Mouse (Mus musculus) limb, embryonic 14.5 days (tissue): ENCODE data around the gene Map2k2. TPM values are rescaled to one million over a fixed set of nuclear protein-coding genes. Genes with fewer than 3 reads are reported as not detected.

Experiments used
- ATAC-seq: fragments of 200-750 bp; cut with Nextera tagmentation; 2 replicates; pipeline ENCODE4 v1.8.0; 2017; ENCODE audit warnings: low read depth, moderate number of reproducible peaks, moderate TSS enrichment; ENCODE audit not compliant: low FRiP score
- DNase-seq: peaks from one replicate; pipeline ENCODE4 v3.0.0-alpha.2; 2015; ENCODE audit warnings: low spot score
- H3K27ac ChIP-seq: fragments of 300-500 bp; sonication (generic); replicated peaks from 2 replicates; pipeline ENCODE4 v1.5.1; 2014; ENCODE audit warnings: low read depth, mild to moderate bottlenecking, low read length, moderate library complexity, mixed read lengths
- H3K27me3 ChIP-seq: fragments of 300-500 bp; sonication (generic); 2 replicates; pipeline ENCODE4 v1.6.1; 2014; ENCODE audit warnings: low read length, mixed read lengths; ENCODE audit not compliant: control insufficient read depth, insufficient read depth
- H3K36me3 ChIP-seq: fragments of 300-500 bp; sonication (generic); 2 replicates; pipeline ENCODE4 v1.6.1; 2014; ENCODE audit warnings: mild to moderate bottlenecking, low read length, moderate library complexity, mixed read lengths; ENCODE audit not compliant: control insufficient read depth, insufficient read depth
- H3K4me1 ChIP-seq: fragments of 300-500 bp; sonication (generic); 2 replicates; pipeline ENCODE4 v1.6.1; 2014; ENCODE audit warnings: antibody characterized with exemption, low read length, mixed read lengths; ENCODE audit not compliant: control insufficient read depth, insufficient read depth
- H3K4me2 ChIP-seq: fragments of 300-500 bp; sonication (generic); replicated peaks from 2 replicates; pipeline ENCODE4 v1.6.1; 2014; ENCODE audit warnings: low read depth, mild to moderate bottlenecking, low read length, moderate library complexity; ENCODE audit not compliant: severe bottlenecking
- H3K4me3 ChIP-seq: fragments of 300-500 bp; sonication (generic); replicated peaks from 2 replicates; pipeline ENCODE4 v1.5.1; 2014; ENCODE audit warnings: low read length
- H3K9ac ChIP-seq: fragments of 300-500 bp; sonication (generic); 2 replicates; pipeline ENCODE4 v1.6.1; 2014; ENCODE audit warnings: mild to moderate bottlenecking, low read depth, low read length, moderate library complexity; ENCODE audit not compliant: severe bottlenecking
- H3K9me3 ChIP-seq: fragments of 300-500 bp; sonication (generic); 2 replicates; pipeline ENCODE4 v1.6.1; 2016; ENCODE audit warnings: low read length; ENCODE audit not compliant: control insufficient read depth
- POLR2A ChIP-seq: fragments of 200-500 bp; IDR thresholded peaks from 2 replicates; pipeline ENCODE4 v1.8.0; 2012; ENCODE audit warnings: inconsistent platforms, mild to moderate bottlenecking, moderate library complexity, borderline replicate concordance; ENCODE audit not compliant: insufficient read depth, insufficient read length; ENCODE audit errors: extremely low read depth
- WGBS: fragments of 180-500 bp; shearing (Covaris S2); extraction: QIAGEN DNeasy Blood & Tissue Kit; methylation state at CpG from one replicate; pipeline ENCODE4 v1.1.7; 2014; 5-methylcytosine and 5-hydroxymethylcytosine counted together
- polyA plus RNA-seq, 2 experiments: library from polyadenylated mRNA; depleted of rRNA in 1 of 2; stranded (reverse) in 1 of 2; unstranded in 1 of 2; fragments of >200 nt; fragmentation: Nextera tagmentation in 1 of 2; extraction: Ambion mirVana in 1 of 2; gene quantifications; 2 replicates each; pipeline versions ENCODE4 v1.2.1 to v1.2.3; 2012 to 2014

The Map2k2 gene
- polyA plus RNA-seq, 2 experiments: 165 to 176 TPM

- H3K4me2 ChIP-seq: no peak overlapping the region
- no peak for ATAC-seq
- peaks cover 70% of the 10 kb centered on the region for H3K36me3 ChIP-seq
- H3K27me3 ChIP-seq: no peaks in the 10 kb centered on the region
- H3K4me1 ChIP-seq: peaks cover 16% of the 10 kb centered on the region
- H3K9me3 ChIP-seq: no peaks in the 10 kb centered on the region
- TF ChIP-seq POLR2A: no peak
- H3K27ac ChIP-seq: no peak overlapping the region
- H3K9ac ChIP-seq: no peak overlapping the region
- DNase-seq: no peak
- no peak overlapping the region for H3K4me3 ChIP-seq
- 95% methylated on average over 5 of the region's 6 CpGs for WGBS
Observed at GRCm38 (mm10) chr10:81145307-81145706, 39.6 kb downstream of the Map2k2 start.

GRCm38 (mm10) chr10:81145778-81146177 is 40.1 kb downstream of the Map2k2 start:
- no peak overlapping the region for H3K9ac ChIP-seq
- no peak overlapping the region for H3K27ac ChIP-seq
- DNase-seq (no peak), ATAC-seq (no peak)
- H3K9me3 ChIP-seq: no peaks in the 10 kb centered on the region
- TF ChIP-seq POLR2A: no peak
- 85% methylated on average over 7 of the region's 7 CpGs for WGBS
- no peaks in the 10 kb centered on the region for H3K27me3 ChIP-seq
- peaks cover 11% of the 10 kb centered on the region for H3K4me1 ChIP-seq
- H3K4me3 ChIP-seq: no peak overlapping the region
- H3K4me2 ChIP-seq: no peak overlapping the region
- H3K36me3 ChIP-seq: peaks cover 70% of the 10 kb centered on the region

DNA sequence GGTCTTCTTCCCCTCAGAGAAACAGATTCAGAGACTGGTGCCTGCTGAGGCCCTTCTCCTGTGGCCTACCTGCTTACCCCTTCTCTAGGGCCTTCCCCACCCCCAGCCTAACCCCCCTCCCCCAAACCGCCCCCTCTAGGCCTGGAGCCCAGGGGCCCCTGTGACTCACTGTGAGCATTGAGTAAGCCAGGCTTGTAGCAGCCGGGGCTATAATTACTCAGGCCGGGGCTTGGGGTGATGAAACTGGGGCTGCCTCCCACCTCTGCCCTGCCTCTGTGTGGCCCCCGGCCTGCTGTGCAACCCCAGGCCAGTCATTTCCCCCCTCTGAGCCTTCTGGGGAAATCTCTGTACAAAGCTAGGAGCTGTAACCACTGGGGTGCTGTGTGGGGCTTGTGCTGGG is 40.6 kb downstream of the Map2k2 start:
- no peak overlapping the region for H3K4me3 ChIP-seq
- H3K4me2 ChIP-seq: no peak overlapping the region
- no peaks in the 10 kb centered on the region for H3K9me3 ChIP-seq
- no peaks in the 10 kb centered on the region for H3K27me3 ChIP-seq
- WGBS: 70% methylated on average over 4 of the region's 4 CpGs
- H3K36me3 ChIP-seq: peaks cover 70% of the 10 kb centered on the region
- H3K27ac ChIP-seq: no peak overlapping the region
- no peak for ATAC-seq
- DNase-seq: no peak
- no peak for TF ChIP-seq POLR2A
- H3K9ac ChIP-seq: no peak overlapping the region
- H3K4me1 ChIP-seq: 0 out of 2 replicates have a peak, but pooled peaks cover 6% of the 10 kb centered on the region

GRCm38 (mm10) chr10:81151261-81151660 is 45.5 kb downstream of the Map2k2 start:
- 71% methylated on average over 6 of the region's 6 CpGs for WGBS
- no peak for DNase-seq
- Histone ChIP-seq H3K4me1 (no peaks in the 10 kb centered on the region), H3K4me3 (no peak overlapping the region), H3K9ac (no peak overlapping the region), H3K27me3 (no peaks in the 10 kb centered on the region), H3K9me3 (no peaks in the 10 kb centered on the region), H3K27ac (no peak overlapping the region), H3K4me2 (no peak overlapping the region), H3K36me3 (peaks cover 80% of the 10 kb centered on the region)
- no peak for TF ChIP-seq POLR2A
- ATAC-seq: no peak

GRCm38 (mm10) chr10:81152609-81153008 is 46.9 kb downstream of the Map2k2 start:
- Histone ChIP-seq H3K4me2 (no peak overlapping the region), H3K9ac (no peak overlapping the region), H3K4me1 (no peaks in the 10 kb centered on the region), H3K9me3 (no peaks in the 10 kb centered on the region), H3K27me3 (no peaks in the 10 kb centered on the region), H3K36me3 (peaks cover 80% of the 10 kb centered on the region), H3K27ac (no peak overlapping the region), H3K4me3 (no peak overlapping the region)
- no peak for DNase-seq
- no peak for ATAC-seq
- 77% methylated on average over 12 of the region's 12 CpGs for WGBS
- no peak for TF ChIP-seq POLR2A

DNA sequence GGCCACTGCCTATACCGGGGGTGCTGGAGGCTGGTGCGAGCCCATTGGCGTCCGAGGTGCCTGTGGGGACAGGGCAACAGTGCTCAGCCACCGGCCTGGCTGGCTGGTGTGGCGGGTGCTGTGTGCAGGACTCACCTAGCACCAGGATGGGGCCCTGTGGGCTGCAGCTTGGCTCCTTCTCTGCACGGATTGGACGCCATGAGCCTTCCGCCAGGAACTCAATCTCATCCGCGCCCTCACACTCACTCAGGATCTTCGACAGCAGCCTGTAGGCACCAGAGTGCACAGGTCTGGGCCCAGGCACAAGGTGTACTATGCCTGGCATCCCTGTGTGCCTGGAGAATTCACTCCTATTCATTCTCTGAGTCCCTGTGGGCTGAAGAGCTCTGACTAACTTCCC is 48.6 kb downstream of the Map2k2 start:
- TF ChIP-seq POLR2A: no peak
- WGBS: 88% methylated on average over 12 of the region's 12 CpGs
- no peak overlapping the region for H3K9ac ChIP-seq
- H3K27ac ChIP-seq: no peak overlapping the region
- H3K27me3 ChIP-seq: no peaks in the 10 kb centered on the region
- no peak overlapping the region for H3K4me2 ChIP-seq
- no peak for DNase-seq
- H3K9me3 ChIP-seq: no peaks in the 10 kb centered on the region
- no peak for ATAC-seq
- no peaks in the 10 kb centered on the region for H3K4me1 ChIP-seq
- peaks cover 79% of the 10 kb centered on the region for H3K36me3 ChIP-seq
- H3K4me3 ChIP-seq: no peak overlapping the region
